Mouse (Mus musculus): ENCODE results near the gene Oxt. TPM values are rescaled to one million over a fixed set of nuclear protein-coding genes. Genes with fewer than 3 reads are reported as not detected.
A peak's percentile ranks its signal among the peaks of the same experiment; 100 is the strongest.

Oxt gene
- not detected in 2 replicates for polyA plus RNA-seq (2015; fragmentation: Nextera tagmentation; extraction: Ambion mirVana)

DNA sequence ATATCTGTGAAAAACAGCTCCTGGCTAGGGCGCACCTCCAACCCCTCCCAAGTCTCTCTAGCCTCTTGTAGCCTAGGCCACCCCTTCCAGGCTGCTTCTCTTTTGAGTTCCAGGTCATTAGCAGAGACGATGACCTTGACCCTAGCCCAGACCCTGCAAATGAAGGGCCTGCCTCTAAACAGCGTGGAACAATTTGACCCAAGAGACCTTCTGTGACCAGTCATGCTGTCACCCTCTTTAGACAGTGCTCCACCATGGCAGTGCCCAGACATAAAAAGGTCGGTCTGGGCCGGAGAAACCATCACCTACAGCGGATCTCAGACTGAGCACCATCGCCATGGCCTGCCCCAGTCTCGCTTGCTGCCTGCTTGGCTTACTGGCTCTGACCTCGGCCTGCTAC, at the start of gene Oxt:
Gene Oxt (plus strand): TSS at position 301 of the 400 bp plus-strand sequence.
- Histone ChIP-seq H3K4me3 (replicated peaks) (peak within 1 kb of the TSS; percentile 29), H3K27me3 (peaks cover 63% of the 10 kb centered on the region), H3K4me1 (peaks cover 27% of the 10 kb centered on the region), H3K4me2 (replicated peaks) (peak within 1 kb of the TSS; percentile 56), H3K27ac (replicated peaks) (no peak within 1 kb of the TSS), H3K9ac (no peak within 1 kb of the TSS), H3K36me3 (no peaks in the 10 kb centered on the region), H3K9me3 (replicated peaks) (no peaks in the 10 kb centered on the region)
- no peak for ATAC-seq (ENCODE audit: insufficient number of reproducible peaks, low FRiP score, low TSS enrichment, low read depth)
- WGBS: 47% methylated on average over 9 of the region's 9 CpGs

DNA sequence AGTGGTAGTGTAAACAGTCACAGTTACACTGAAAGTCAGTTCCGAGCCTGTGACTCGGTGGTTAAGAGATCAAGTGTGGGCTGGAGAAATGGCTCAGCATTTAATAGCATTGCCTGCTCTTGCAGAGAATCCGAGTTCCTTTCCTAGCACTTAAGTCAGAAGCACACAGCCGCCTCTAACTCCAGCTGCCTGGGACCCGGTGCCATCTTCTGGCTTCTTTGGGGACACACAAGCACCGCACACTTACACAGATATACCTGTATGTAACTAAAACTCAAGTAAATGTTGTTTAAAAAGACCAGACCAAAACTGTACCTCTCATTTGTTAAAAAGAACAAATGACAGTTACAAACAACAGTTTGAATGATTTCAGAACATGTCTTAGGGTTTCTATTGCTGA, 47.5 kb upstream of the Oxt start:
- H3K36me3 ChIP-seq: peaks cover 45% of the 10 kb centered on the region
- no peaks in the 10 kb centered on the region for H3K4me1 ChIP-seq
- no peak for ATAC-seq (ENCODE audit: insufficient number of reproducible peaks, low FRiP score, low TSS enrichment, low read depth)
- no peak overlapping the region for H3K4me3 ChIP-seq (replicated peaks)
- H3K4me2 ChIP-seq (replicated peaks): no peak overlapping the region
- no peak overlapping the region for H3K27ac ChIP-seq (replicated peaks)
- no peak overlapping the region for H3K9ac ChIP-seq
- H3K9me3 ChIP-seq (replicated peaks): no peaks in the 10 kb centered on the region
- H3K27me3 ChIP-seq: no peaks in the 10 kb centered on the region
- 85% methylated on average over 6 of the region's 6 CpGs for WGBS

DNA sequence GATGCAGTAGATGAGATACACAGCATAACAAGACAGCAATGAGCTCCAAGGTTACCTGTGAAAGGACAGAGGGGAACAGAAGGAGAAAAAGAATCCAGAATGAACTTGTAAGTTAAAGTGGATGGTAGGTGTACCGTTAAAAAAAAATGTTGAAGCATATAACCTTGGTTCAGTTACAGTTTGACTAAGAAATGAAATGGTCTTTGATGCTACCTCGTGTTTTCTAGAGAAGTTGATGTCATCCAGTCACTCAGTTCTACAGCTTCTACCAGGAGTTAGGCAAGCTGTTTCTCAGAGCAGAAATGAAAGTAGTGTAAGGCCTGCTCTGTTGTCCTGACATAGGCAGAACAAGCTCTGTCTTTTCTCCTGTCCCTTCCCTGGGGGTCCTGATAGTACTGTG, 46.7 kb upstream of the Oxt start:
- no peak for ATAC-seq (ENCODE audit: insufficient number of reproducible peaks, low FRiP score, low TSS enrichment, low read depth)
- WGBS: 87% methylated on average over 2 of the region's 2 CpGs
- no peaks in the 10 kb centered on the region for H3K9me3 ChIP-seq (replicated peaks)
- H3K9ac ChIP-seq: no peak overlapping the region
- H3K27ac ChIP-seq (replicated peaks): no peak overlapping the region
- H3K4me2 ChIP-seq (replicated peaks): no peak overlapping the region
- no peaks in the 10 kb centered on the region for H3K27me3 ChIP-seq
- no peak overlapping the region for H3K4me3 ChIP-seq (replicated peaks)
- H3K4me1 ChIP-seq: no peaks in the 10 kb centered on the region
- H3K36me3 ChIP-seq: peaks cover 51% of the 10 kb centered on the region

DNA sequence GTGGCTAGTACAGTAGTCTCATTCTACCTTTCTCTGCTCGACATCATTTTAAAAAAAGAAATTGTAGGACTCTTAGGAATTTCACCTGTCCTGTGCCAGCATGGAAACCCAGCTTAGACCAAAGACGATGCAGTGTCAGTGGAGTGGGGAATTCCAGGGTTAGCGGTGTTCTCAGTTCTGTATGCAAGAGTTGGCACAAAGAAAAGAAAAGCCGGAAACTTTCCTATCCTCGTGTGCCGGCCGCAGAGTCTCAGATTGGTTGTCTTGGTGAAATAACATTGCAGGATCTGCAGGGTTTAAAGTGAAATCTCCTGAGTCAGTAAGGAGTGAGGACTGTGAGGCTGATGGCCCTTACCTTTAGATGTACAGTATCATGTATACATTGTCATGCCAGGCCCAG, 46.0 kb upstream of the Oxt start:
- WGBS: 92% methylated on average over 7 of the region's 7 CpGs
- H3K4me1 ChIP-seq: no peaks in the 10 kb centered on the region
- no peaks in the 10 kb centered on the region for H3K9me3 ChIP-seq (replicated peaks)
- H3K4me3 ChIP-seq (replicated peaks): no peak overlapping the region
- peaks cover 55% of the 10 kb centered on the region for H3K36me3 ChIP-seq
- H3K4me2 ChIP-seq (replicated peaks): no peak overlapping the region
- no peaks in the 10 kb centered on the region for H3K27me3 ChIP-seq
- H3K9ac ChIP-seq: no peak overlapping the region
- no peak for ATAC-seq (ENCODE audit: insufficient number of reproducible peaks, low FRiP score, low TSS enrichment, low read depth)
- no peak overlapping the region for H3K27ac ChIP-seq (replicated peaks)

- H3K36me3 ChIP-seq: peaks cover 66% of the 10 kb centered on the region
- H3K27me3 ChIP-seq: no peaks in the 10 kb centered on the region
- no peaks in the 10 kb centered on the region for H3K9me3 ChIP-seq (replicated peaks)
- H3K4me3 ChIP-seq (replicated peaks): no peak overlapping the region
- H3K4me1 ChIP-seq: no peaks in the 10 kb centered on the region
- H3K9ac ChIP-seq: no peak overlapping the region
- no peak overlapping the region for H3K4me2 ChIP-seq (replicated peaks)
- 90% methylated on average over 2 of the region's 2 CpGs for WGBS
- ATAC-seq (ENCODE audit: insufficient number of reproducible peaks, low FRiP score, low TSS enrichment, low read depth): no peak
- H3K27ac ChIP-seq (replicated peaks): no peak overlapping the region
Measured at GRCm38 (mm10) chr2:130532201-130532600, 43.8 kb upstream of the Oxt start.

- no peak overlapping the region for H3K9ac ChIP-seq
- no peak overlapping the region for H3K4me3 ChIP-seq (replicated peaks)
- no peaks in the 10 kb centered on the region for H3K9me3 ChIP-seq (replicated peaks)
- H3K36me3 ChIP-seq: peaks cover 76% of the 10 kb centered on the region
- 89% methylated on average over 6 of the region's 6 CpGs for WGBS
- no peak overlapping the region for H3K4me2 ChIP-seq (replicated peaks)
- no peak for ATAC-seq (ENCODE audit: insufficient number of reproducible peaks, low FRiP score, low TSS enrichment, low read depth)
- no peak overlapping the region for H3K27ac ChIP-seq (replicated peaks)
- no peaks in the 10 kb centered on the region for H3K4me1 ChIP-seq
- no peaks in the 10 kb centered on the region for H3K27me3 ChIP-seq
Measured at GRCm38 (mm10) chr2:130535017-130535416, 41.0 kb upstream of the Oxt start.

GRCm38 (mm10) chr2:130536890-130537289, 39.1 kb upstream of the Oxt start:
- no peaks in the 10 kb centered on the region for H3K9me3 ChIP-seq (replicated peaks)
- 63% methylated on average over 3 of the region's 3 CpGs for WGBS
- peaks cover 91% of the 10 kb centered on the region for H3K36me3 ChIP-seq
- no peak for ATAC-seq (ENCODE audit: insufficient number of reproducible peaks, low FRiP score, low TSS enrichment, low read depth)
- H3K27ac ChIP-seq (replicated peaks): no peak overlapping the region
- no peak overlapping the region for H3K4me3 ChIP-seq (replicated peaks)
- H3K4me1 ChIP-seq: no peaks in the 10 kb centered on the region
- no peaks in the 10 kb centered on the region for H3K27me3 ChIP-seq
- no peak overlapping the region for H3K4me2 ChIP-seq (replicated peaks)
- no peak overlapping the region for H3K9ac ChIP-seq

GRCm38 (mm10) chr2:130538876-130539546, 37.0 kb upstream of the Oxt start:
- no peaks in the 10 kb centered on the region for H3K27me3 ChIP-seq
- H3K27ac ChIP-seq (replicated peaks): no peak overlapping the region
- H3K4me1 ChIP-seq: no peaks in the 10 kb centered on the region
- H3K9ac ChIP-seq: no peak overlapping the region
- ATAC-seq (ENCODE audit: insufficient number of reproducible peaks, low FRiP score, low TSS enrichment, low read depth): no peak
- WGBS: 88% methylated on average over 8 of the region's 8 CpGs
- H3K36me3 ChIP-seq: peaks cover 92% of the 10 kb centered on the region
- no peak overlapping the region for H3K4me2 ChIP-seq (replicated peaks)
- H3K4me3 ChIP-seq (replicated peaks): no peak overlapping the region
- H3K9me3 ChIP-seq (replicated peaks): no peaks in the 10 kb centered on the region

DNA sequence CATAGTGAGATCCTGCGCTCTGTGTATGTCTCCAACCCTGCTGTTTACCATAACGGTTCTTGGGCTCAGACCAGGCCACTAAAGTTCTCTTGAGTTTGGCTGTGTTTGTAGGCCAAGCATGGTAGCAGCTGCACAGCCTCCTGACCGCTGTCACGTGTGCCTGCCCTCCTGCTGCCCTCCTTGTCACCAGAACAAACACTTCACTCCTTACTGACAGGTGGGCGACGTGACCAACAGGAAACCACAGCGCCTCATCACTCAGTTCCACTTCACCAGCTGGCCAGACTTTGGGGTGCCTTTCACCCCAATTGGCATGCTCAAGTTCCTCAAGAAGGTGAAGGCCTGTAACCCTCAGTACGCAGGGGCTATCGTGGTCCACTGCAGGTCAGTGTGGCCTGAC, 35.7 kb upstream of the Oxt start:
- H3K27ac ChIP-seq (replicated peaks): no peak overlapping the region
- 90% methylated on average over 9 of the region's 9 CpGs for WGBS

DNA sequence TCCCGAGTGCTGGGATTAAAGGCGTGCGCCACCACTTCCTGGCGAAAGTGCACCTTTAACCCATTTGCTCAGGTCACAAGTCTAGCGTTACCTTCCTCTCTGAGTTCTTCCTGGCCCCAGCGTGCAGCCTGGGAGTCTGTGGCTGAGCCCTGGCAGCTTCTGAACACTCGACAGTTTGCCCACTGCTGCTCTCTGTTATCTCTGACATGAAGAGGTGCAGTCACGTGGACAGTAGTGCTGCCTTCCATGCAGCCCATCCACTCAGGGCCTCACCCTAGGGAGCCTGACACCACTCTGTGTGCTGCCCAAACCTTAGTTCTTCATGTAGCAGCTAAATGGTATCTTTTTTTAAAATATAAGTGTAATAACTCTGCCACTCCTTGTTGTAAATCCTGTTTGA, 29.0 kb upstream of the Oxt start:
- Histone ChIP-seq H3K27ac (replicated peaks) (no peak overlapping the region), H3K4me1 (no peaks in the 10 kb centered on the region), H3K4me3 (replicated peaks) (no peak overlapping the region), H3K4me2 (replicated peaks) (no peak overlapping the region), H3K9ac (no peak overlapping the region), H3K9me3 (replicated peaks) (no peaks in the 10 kb centered on the region), H3K36me3 (peaks cover 93% of the 10 kb centered on the region), H3K27me3 (no peaks in the 10 kb centered on the region)
- ATAC-seq (ENCODE audit: insufficient number of reproducible peaks, low FRiP score, low TSS enrichment, low read depth): no peak
- 85% methylated on average over 8 of the region's 8 CpGs for WGBS

More for the DNA sequence above, 35.7 kb upstream of the Oxt start:
- Histone ChIP-seq H3K9me3 (replicated peaks) (no peaks in the 10 kb centered on the region), H3K27me3 (no peaks in the 10 kb centered on the region), H3K36me3 (peaks cover 93% of the 10 kb centered on the region), H3K4me3 (replicated peaks) (no peak overlapping the region), H3K9ac (no peak overlapping the region), H3K4me1 (no peaks in the 10 kb centered on the region), H3K4me2 (replicated peaks) (no peak overlapping the region)
- ATAC-seq (ENCODE audit: insufficient number of reproducible peaks, low FRiP score, low TSS enrichment, low read depth): no peak

GRCm38 (mm10) chr2:130554841-130555240, 21.1 kb upstream of the Oxt start:
- Histone ChIP-seq H3K4me2 (replicated peaks) (no peak overlapping the region), H3K4me1 (no peaks in the 10 kb centered on the region), H3K9me3 (replicated peaks) (no peaks in the 10 kb centered on the region), H3K27ac (replicated peaks) (no peak overlapping the region), H3K36me3 (peaks cover 77% of the 10 kb centered on the region), H3K9ac (no peak overlapping the region), H3K4me3 (replicated peaks) (no peak overlapping the region), H3K27me3 (no peaks in the 10 kb centered on the region)
- WGBS: 84% methylated on average over 7 of the region's 7 CpGs
- no peak for ATAC-seq (ENCODE audit: insufficient number of reproducible peaks, low FRiP score, low TSS enrichment, low read depth)

GRCm38 (mm10) chr2:130556292-130556691, 19.7 kb upstream of the Oxt start:
- Histone ChIP-seq H3K27ac (replicated peaks) (no peak overlapping the region), H3K36me3 (peaks cover 64% of the 10 kb centered on the region), H3K27me3 (no peaks in the 10 kb centered on the region), H3K4me3 (replicated peaks) (no peak overlapping the region), H3K4me1 (no peaks in the 10 kb centered on the region), H3K9ac (no peak overlapping the region), H3K4me2 (replicated peaks) (no peak overlapping the region), H3K9me3 (replicated peaks) (no peaks in the 10 kb centered on the region)
- 92% methylated on average over 1 of the region's 1 CpGs for WGBS
- no peak for ATAC-seq (ENCODE audit: insufficient number of reproducible peaks, low FRiP score, low TSS enrichment, low read depth)

Data from embryonic facial prominence, embryonic 15.5 days (tissue).